ENCODE assay signal across 15 mouse cellular contexts in the genomic region with DNA sequence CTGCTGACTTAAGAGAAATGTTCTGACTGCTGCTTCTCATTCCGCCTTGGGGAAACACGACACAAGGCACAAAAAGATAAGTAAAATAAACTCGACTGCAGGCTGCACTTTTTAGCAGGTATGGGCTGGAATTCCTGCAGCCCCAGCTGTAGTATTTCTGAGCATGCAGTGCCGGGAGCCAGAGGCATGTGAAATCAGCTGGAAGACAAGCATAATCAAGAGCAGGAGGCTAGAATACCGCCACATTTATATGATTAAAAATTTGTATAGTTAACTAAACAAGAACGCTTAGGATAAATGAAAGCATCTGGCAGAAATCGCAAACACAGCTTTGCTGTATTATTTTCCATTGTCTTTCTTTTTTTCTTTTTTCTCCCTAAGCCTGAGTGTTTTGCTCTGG.
"Had no signal": no experiment of that assay in that cellular context is flagged by ENCODE, and none has a peak within 500 bp of the region (broad histone marks: within the 10 kb centered on the region; RNA-seq: fewer than 3 reads in every experiment).

No protein-coding gene starts in this region.

- H3K27ac ChIP-seq: kidney, postnatal 0 days; left cerebral cortex, adult 2 months; liver, embryonic 13.5 days; midbrain, embryonic 12.5 days; midbrain, embryonic 15.5 days; stomach, postnatal 0 days had no signal

- H3K9me3 ChIP-seq: liver, embryonic 13.5 days; midbrain, embryonic 12.5 days; midbrain, embryonic 15.5 days had no signal

- DNase-seq: kidney, postnatal 36 days; layer of hippocampus, postnatal 36 days; liver, embryonic 13.5 days; lung, adult 2 months; lung, postnatal 14 days; lung, postnatal 4 days; thymus, adult 2 months; thymus, postnatal 14 days; thymus, postnatal 4 days had no signal

- H3K4me3 ChIP-seq: left cerebral cortex, adult 2 months; liver, embryonic 13.5 days; midbrain, embryonic 12.5 days; midbrain, embryonic 15.5 days; myocyte had no signal

- H3K27me3 ChIP-seq: liver, embryonic 13.5 days; midbrain, embryonic 15.5 days had no signal

- H3K4me2 ChIP-seq: liver, embryonic 13.5 days; midbrain, embryonic 12.5 days; midbrain, embryonic 15.5 days had no signal

- H3K36me3 ChIP-seq: liver, embryonic 13.5 days; midbrain, embryonic 12.5 days; midbrain, embryonic 15.5 days had no signal

- H3K4me1 ChIP-seq: midbrain, embryonic 12.5 days had no signal

- ATAC-seq: midbrain, embryonic 15.5 days had no signal

- H3K9ac ChIP-seq: liver, embryonic 13.5 days; midbrain, embryonic 12.5 days; midbrain, embryonic 15.5 days had no signal
